Mouse (Mus musculus): ENCODE measurements around the gene Srsf3. TPM values are rescaled to one million over a fixed set of nuclear protein-coding genes. Genes with fewer than 3 reads are reported as not detected.

Srsf3 gene
- total RNA-seq, 2 experiments from 2014 or later = 91.3 to 94.2 TPM

DNA sequence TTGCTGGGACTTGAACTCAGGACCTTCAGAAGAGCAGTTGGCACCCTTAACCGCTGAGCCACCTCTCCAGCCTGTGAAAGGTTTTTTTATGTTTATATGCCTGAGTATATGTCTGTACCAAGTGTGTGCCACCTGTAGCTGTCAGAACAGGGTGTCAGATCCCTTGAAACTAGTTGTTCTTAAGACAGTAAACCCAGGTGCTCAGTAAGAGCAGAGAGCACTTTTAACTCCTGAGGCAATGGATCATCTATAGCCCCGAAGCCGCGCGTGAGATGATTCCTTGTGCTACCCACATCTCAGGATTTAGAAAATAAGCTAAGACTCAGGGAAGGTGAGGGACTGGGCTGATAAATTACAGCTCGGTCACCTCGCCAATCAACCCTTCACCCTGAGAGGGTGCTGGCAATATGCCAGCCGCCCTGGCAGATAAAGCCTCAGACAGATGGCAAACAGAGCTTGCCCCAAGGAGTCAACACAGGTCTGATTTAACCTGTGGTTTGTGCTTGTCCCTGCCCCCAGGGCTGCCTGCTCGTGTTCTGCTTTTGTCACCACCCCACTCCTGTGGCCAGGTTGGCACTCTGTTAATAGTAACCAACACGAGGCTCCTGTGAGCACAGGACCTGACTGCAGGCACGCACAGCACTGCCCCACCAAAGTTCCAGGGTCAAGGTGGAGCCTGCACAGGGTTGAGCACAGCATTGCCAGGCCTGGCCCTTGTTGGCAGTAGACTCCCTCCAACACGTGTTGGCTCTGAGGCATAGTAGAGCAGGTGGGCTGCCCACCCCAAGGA lies 13.5 kb downstream of the Srsf3 start:
- peak; percentile 45 for DNase-seq

DNA sequence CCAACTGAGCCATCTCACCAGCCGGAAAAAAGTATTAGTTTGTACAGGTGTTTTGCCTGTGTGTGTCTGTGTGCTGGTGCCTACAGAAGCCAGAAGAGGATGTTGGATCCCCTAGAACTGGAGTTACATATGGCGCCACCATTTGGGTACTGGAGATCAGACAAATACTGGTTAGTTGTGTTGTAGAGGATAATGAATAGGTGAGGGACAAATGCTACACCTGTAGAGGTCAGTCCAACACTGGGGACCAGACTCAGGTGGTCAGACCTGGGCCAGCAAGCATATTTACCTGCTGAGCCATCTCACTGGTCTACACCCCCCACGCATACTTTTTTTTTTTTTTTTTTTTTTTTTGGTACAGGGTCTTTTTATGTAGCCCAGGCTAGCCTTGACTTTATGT lies 14.4 kb downstream of the Srsf3 start:
- DNase-seq = no peak

DNA sequence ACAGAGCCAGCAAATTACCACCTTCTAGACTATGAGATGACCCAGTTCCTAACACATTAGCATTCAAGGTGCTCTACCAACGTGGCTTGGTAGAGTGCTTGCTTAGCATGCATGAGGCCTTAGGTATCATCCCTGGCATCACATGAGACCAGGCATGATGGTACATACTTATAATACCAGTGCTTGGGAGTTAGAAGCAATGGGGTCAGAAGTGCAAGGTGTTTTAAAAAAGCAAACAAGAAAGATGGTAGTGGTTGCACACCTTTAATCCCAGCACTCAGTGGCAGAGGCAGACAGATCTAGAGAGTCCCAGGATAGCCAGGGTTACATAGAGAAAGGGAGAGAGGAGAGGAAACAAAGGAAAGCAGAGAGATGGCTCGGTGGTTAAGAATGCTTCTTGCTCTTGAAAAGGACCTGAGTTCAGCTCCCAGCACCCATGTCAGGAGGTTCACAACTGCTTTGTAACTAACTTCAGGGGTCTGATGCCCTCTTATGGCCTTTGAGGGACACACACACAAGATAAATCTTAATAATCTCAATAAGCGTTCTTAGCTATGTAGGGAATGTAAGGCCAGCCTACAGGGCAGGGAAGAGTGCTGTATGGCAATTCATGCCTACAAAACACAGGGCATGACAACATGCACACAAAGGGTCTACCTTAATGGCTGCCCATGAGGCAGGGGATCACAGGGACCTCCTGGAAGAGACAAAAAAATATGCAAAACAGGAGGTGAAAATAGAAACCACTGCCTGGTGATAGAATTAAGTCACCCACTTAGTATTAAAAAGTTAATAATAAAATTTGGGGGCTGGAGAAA lies 15.5 kb downstream of the Srsf3 start:
- no peak for DNase-seq

DNA sequence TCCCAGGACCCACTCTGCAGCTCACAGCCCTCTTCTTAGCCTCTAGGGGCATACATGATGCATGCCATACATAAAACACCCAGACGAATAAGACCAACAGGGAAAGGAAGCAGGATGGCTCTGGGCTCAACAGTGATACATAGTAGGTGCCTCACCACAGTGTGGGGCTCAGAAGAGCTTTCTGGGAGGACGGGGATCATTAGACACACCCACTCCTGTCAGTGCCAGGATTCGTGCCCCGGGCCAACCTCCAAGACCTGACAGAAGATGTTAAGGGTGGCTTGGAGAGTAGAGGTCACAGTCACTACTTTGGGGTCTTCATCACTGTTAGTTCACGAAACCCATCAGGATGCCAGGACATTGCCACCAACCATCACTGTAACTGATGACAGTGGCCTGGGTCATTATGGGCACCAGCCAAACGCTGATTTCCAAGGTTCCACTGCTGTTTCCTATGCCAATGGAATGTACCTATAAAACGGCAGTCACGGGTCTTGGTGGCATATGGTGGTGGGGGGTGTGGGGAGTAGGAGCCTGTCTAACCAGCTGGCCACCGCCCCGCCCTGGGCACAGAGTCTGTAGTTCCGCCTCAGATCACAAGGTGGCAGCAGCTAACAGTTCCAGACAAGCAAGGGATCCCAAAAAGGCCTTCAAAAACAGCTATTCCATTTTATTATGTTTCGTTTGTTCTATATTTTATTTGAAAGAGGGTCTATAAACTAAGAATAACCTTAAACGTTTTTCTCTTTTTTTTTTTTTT lies 16.5 kb downstream of the Srsf3 start:
- DNase-seq = peak; percentile 87

DNA sequence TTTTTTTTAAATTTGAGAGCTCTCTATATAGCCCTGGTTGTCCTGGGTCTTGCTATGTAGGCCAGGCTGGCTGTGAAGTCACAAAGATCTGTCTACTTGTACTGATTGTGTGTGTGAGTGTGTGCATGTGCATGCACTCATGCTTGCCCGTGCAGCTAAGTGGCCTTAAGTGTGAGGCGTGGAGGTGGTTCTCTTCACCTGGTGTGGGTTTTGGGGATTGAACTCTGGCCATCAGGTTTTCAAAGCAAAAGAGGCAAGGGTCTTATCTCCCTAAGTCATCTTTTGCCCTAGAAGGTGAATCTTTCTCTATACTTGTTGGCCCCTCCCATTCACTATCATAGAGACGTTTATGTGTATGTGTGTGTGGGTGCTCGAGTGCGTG lies 17.1 kb downstream of the Srsf3 start:
- no peak for DNase-seq

DNA sequence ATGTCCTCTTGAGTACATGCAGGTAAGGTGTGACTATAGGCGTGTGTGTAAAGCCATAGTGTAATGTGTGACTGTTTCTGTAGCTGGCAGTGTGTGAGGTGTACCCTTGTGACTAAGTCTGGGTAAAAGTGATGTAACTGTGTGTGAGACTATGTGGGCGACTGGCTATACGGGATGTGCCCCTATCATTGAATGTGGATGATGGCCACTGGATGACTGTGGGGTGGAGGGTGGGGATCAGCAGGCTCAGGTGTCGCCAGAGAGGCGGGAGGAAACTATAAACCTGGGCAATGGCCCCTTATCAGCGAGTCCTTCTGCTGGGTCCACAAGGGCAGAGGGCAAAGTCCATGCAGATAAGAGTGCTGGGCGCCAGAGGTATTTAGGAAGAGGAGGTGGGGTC lies 17.5 kb downstream of the Srsf3 start:
- DNase-seq = no peak

DNA sequence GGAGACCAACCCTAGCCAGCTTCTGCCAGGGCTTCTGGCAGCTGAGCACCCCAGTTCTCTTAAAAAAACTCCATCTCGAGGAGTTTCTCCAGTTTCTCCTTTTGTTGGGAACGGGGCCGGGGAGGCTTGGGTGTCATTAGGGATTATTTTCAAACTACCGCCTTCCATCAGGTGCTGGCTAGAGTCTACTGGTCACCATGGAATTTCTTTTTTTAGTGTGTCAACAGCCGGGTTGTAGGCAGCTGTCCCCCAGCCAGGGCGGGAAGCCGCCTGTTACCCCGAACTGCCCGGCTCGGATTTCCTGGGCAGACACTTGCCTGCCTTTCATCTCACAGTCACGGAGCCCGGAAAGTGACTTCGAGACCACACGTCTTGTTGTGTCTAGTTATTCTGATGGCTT lies 18.4 kb downstream of the Srsf3 start:
- DNase-seq = peak; percentile 68

DNA sequence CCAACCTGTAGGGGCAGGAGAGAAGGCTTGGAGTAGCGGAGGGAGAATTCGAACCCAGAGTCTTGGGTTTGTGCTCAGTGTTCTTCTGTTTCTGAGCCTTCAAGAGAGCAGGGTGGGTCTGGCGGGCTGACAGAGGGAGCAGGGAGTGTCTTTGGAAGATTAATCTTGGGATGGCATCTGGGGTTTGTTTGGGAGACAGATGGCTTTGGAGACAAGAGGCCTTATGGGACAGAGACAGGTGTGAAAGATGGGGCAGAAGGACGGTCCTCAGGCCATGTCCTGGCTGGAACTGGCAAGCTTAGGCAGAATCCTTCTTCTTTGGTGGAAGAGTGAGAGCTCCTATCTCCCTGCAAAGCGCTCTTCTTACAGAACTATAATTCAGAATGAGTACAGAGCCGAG lies 20.6 kb downstream of the Srsf3 start:
- DNase-seq = no peak

DNA sequence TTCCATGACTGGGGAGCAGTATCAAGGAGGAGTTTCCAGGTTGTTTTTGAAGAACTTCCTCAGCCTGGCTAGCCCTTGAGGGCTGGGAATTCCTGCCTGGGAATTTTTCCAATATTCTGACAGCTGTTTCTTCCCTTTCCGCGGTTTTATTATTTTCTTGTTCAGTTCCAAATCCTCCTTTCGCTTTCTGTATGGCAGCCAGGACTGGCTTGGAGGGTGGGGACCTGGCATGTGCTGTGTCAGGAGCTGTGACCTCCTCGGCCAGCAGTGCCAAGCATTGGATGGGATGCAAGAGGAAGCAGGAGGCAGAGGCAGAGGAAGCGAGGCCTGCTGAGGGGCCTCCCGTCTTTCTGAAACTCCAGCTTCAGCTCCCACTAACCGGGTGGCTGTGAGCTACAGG lies 21.4 kb downstream of the Srsf3 start:
- DNase-seq = peak; percentile 69

DNA sequence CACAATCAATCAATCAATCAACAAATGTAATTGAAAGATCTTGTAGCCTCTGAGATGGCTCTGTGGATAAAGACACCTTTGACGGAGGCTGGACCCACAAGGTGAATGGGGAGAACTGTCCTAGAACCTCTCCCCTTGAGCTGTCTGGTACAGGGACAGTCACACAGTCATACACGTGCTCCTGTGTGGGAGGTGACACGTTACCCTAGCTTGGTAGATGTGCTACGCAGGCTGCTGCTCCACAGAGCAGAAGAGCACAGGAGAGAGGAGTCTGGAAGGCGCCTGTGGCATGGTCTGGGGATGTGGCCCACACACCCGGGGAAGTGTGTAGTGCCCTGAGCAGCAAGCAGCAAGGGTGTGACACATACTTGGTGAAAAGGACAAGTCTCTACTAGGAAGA lies 22.0 kb downstream of the Srsf3 start:
- no peak for DNase-seq

DNA sequence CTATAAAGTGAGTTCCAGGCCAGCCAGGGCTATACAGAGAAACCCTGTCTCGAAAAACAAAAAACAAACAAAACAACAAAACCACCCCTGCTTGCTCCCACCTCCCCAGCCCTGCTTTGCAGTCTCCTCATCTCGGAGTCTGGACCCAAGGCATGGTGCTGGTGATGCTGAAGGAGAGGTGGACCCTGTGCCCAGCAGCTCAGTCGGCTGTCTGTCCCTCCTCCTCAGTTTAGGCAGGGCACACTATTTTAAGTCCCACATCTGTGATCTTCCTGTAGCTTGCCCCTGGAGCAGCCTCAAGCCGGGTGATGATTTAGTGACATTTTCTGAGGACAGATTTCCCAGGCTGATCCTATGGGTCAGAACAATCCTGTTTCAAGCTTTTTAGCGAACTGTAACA lies 23.2 kb downstream of the Srsf3 start:
- no peak for DNase-seq

DNA sequence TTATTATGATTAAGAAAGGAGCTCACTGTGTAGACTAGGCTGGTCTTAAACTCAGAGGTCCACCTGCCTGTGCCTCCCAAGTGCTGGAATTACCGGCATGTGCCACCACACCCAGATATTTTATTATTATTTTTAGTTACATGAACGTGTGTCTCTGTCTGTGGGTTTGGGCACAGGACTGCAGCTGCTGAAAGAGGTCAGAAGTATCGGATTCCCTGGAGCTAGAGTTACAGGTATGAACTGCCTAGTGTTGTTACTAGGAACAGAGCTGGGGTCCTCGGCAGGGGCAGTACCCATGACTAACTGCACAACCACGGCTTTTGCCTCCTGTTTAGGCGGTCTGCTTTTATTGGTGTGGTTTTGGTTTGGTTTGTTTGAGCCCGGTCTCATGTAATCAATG lies 23.8 kb downstream of the Srsf3 start:
- DNase-seq = no peak

DNA sequence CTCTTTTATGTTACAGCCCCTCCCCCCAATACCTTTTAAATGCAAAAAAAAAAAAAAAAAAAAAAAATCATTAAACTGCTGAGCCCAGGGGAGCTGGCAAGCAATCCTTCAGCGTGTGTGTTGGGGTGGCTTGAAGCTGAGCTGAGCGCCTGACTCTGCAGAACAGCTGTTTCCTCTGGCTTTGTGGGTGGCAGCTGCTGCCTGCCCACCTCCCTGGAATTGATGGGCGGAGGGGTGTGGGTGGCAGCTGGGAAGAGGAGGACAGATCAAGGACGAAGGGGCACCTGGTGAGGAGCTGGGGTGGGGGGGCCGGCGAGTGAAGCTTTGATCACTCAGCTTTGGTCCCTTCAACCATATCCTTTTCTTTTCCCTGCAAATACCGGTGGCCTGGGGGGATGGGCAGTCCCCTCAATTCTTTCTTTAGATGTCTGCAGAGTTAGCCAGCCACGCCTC lies 24.3 kb downstream of the Srsf3 start:
- DNase-seq = no peak

DNA sequence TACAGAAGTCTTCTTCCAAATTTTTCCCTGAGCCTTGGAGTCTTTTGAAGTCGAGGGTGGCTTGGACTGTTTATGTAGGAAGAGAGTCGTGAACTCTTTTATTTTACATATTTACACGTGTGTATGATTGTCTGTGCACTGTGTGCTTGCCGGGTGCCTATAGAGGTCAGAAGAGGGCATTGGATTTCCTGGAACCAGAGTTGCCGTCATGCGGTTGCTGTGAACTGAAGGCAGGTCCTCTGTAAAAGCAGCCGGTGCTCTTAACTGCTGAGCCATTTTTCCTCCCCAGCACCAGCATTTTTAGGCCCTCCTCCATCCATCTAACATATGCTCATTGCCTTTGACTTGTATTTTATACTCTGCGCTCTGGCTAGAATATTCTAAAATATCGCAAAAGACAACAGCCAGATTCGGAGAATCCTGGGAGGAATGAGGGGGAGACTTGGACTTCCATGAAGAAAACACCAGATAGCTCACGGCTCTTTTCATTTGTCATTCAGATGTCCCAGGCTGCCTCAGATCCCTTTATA lies 25.0 kb downstream of the Srsf3 start:
- no peak for DNase-seq

DNA sequence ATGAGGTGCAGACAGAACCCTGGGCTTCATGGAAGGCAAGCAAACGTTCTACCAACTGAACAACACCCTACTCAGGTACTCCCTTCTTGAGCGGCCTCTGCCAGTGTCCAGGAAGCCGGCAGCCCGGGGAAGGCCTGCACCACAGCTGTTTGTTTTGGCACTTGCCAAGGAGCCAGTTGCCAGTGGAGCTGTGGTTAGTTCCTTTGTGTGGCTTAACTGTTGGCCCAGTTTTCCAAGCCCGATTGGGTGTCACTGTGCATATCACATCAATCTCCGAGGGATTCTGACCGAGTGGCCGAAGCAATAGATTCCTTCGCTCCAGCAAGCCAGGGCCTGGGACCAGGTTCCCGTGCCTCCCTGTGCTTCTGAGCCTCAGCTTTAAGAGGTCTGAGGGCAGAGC lies 25.5 kb downstream of the Srsf3 start:
- DNase-seq = peak; percentile 65

DNA sequence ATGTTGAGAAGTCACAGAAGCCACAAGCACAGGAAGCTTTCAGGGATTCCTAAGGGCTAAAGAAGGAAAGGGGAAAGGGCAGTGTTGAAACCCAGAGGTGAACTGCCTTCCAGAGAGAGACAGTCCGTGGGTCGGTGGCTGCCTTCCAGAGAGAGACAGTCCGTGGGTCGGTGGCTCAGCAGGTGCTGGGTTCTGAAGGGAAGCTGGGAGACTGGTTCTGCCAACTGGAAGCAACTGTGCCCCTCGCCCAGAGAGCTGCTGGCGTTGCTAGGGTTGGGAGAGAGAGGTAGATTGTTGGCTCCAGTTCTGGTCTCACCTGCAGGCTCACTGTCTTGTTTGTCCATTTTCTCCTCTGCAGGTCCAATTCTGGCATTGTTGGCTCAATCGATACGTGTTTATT lies 26.1 kb downstream of the Srsf3 start:
- no peak for DNase-seq

DNA sequence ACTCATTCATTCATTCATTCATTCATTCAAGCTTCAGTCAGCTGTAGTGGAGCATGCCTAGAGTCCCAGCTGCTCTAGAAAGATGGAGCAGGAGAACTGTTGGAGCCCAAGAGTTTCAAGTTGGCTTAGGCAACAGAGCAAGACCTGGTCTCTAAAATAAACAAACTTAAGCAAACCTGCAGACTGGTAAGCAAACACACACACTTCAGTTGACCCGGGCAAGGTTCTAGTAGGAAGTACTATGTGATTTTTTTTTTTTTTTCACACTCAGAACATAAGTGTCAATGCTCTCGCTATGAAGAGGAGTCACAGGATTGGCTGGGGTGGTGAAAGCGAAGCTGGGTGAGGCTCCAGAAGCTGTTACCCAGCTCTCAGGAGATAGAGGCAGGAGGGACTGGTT lies 27.2 kb downstream of the Srsf3 start:
- DNase-seq = no peak

DNA sequence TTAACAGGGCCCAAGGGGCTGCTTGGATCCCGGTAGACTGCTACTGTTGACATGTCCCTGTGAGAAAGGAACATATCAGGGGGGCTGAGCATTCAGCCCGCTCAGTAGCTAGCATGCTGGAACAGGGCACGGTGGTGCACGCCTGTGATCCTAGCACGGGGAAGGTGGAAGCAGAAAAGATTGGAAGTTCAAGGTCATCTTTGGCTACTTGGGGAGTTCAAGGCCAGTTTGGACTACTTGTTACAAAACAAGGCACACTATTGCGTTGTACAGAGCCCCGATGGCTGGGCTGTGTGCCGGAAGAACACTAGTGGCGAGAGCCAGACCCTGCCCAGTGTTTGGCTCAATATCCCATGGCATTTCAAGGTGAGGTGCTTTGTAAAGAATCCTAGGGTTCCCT lies 28.5 kb downstream of the Srsf3 start:
- no peak for DNase-seq

DNA sequence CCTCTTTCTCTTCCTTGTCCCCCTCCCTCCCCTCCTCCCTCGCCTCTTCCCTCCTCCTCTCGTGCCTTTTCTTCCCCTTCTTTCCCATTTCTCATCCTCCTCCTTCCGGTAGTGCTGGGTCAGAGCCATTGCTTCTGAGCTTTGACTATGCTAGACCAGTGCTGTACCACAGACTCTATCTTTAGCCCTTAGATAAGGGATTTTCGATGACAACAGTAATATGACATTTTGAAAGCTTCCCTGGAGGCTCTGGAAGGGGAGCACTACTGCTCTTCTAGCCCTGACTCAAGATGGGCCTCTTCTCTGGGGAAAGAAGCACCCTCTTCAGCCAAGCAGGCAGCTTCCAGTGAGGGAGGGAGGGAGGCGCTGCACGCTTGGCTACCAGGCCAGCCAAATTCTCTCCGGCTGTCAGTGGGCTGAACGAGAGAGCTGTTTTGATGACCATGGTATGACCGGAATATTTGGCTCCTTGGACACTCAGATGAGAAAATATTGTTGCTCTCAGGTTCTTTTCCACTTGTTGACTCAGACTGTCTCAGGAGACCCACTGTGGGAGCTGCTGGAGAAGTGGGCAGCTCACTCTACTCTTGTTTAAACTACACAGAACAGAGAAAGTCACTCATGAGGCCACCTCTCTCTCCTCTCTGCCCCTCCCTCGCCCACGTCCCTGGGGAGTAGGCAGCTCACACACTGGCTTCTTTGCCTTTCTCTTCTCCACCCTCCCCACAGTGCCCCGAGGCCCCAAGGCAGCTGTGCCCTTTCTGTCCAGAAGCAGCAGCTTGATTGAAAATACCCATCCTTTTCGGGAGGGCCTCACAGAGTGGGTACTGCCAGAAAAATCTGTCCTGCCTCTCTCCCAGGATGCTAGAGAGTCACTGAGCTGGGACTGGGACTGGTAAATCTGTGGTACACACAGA lies 29.9 kb downstream of the Srsf3 start:
- no peak for DNase-seq

DNA sequence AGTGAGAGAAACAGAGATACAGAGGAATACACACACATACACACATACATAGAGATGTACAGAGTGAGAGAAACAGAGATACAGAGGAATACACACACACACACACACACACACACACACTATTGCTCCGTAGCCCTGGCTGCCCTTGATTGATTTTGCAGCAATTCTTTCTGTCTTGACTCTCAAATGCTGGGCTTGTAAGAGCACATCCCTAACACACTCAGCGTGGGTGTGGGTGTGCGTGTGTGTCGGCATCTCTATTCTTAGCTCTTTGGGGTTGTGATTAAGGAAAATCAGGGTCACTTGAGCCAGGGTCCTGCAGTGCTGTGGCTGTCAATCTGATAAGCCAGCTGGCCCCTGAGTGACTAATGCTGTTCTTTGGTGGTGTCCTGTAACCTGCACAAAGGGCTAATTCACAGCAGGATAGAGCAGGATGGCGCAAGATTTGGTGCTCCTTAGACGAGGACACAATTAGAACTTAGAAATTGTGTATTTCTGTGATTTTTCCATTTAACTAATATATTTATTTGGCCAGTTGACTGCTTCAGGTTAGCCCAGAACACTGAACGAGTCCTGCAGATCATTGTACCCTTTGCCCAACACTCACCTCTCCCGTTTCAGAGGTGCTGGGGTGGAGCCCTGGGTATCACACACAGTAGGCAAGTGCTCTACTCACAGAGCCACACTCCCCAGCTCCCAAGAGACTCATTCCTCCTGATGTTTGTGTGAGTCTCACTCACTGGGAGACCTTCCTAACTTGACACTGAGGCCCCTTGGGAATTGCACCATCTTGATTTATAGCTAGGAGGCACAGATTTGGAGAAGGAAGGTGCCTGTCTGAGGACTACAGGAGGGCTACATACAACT lies 30.9 kb downstream of the Srsf3 start:
- DNase-seq = no peak

DNA sequence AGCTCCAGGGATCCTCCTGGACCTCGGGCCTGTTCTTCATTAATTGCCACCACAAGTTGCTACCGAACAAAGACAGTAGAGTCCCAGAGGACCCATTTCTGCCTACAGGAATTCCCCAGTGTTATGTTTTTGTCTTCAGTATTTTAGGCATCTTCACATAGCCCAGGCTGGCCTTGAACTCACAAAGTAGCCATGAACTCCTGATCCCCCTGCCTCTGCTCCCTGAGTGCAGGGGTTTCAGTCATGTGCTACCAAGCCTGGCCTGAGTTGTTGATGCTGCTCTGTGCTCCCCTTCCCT lies 31.5 kb downstream of the Srsf3 start:
- no peak for DNase-seq

Data from gastrocnemius, postnatal 10 days (tissue).